Mouse (Mus musculus) spleen, adult 12 weeks (tissue): Measurements from ENCODE around the gene Tppp3.
A peak's percentile ranks its signal among the peaks of the same experiment; 100 is the strongest.

Experiments
- DNase-seq: peaks from one replicate; pipeline ENCODE4 v3.0.0; 2022; ENCODE audit warnings: low spot score

The Tppp3 gene

DNA sequence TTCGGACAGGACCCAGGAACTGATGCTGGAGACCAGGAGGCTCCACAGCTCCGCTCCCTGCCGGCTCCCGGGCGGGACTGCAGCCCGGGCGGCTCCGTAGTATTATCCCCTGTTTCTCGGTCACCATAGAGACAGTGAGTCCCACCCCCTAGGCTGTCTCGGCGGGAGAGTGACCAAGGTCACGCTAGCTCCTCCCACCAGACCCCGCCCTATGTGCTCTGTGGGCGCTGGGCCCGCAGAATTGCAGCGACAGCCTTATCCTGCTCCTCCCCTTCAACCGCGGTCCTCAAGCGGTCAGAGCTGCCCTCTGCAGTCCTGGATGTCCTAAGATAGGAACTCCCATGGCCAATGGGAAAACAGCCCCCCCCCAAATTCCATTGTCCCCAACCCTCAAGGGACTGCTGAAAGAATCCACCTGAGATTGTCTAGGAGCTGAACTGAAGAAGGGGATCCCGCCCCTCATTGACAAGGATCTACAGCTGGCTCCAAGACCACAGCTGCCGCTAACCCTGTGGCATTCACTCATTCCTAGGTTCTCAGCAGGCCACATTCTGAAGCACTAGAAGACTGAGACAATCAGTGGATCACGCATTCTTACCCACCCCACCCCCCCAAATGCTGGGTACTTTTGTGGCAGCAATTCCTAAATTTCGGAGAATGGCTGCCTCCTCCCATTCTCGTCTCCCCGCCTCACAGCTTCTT, at the start of gene Tppp3:
Gene Tppp3, minus strand, starts transcription at position 213 of the 702 bp plus-strand sequence.
- peak; percentile 72 for DNase-seq

DNA sequence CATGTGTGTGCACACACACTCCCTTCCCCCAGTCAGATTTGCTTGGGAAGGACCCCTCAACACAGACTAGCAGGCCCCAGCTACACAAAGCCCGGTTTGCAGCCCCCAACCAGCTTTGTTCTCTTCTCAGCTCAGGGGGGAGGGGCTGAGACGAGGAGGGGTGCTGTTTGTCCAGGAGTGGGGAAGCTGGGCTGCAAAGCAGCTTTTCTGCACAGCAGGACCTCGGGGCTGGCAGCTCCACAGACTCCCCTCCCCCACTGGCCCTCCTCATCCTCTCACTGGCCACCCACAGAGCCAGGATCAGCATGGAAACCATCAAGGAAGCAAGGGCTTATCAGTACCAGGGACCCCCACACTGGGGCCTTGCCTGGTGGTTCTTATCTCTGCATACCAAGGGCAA, 49.7 kb upstream of the Tppp3 start:
- no peak for DNase-seq

DNA sequence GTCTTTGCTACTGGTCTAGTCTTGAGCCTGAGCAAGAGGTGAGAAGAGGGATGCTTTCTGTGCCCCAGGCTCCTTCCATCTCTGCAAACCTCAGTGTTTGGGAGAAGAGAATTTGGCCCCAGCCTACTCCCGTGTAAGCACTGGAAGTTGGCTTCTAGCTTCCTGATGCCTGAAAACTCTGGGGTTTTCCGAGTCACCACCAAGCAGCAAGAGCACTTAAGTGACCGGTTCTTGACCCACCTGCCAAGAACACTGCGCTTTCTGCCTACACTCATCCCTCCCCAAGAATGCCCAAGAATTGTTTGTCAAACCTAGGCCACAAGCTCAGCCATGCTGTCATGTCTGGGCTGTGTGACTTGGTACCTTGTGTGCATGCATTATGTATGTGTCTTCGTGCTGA, 49.2 kb upstream of the Tppp3 start:
- DNase-seq, result no peak

DNA sequence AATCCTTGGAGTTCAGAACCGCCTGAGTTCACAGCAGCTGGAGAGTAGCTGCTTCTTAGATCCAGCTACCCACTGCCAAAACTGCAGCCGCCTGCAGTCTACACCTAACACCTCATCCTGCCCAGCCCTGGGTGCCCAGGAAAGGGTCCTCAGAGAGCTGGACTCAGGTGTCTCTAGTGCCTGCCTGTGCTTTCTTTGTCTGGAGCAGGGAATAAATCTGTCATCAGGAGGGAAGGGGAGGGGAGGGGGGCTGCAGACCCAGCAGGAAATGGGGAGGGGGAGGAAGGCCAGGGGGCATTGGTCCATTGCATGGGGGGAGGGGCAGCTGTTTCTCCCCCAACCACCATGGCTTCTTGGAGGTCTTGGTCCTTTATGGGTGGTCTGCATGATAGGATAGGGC, 48.3 kb upstream of the Tppp3 start:
- DNase-seq, result no peak

DNA sequence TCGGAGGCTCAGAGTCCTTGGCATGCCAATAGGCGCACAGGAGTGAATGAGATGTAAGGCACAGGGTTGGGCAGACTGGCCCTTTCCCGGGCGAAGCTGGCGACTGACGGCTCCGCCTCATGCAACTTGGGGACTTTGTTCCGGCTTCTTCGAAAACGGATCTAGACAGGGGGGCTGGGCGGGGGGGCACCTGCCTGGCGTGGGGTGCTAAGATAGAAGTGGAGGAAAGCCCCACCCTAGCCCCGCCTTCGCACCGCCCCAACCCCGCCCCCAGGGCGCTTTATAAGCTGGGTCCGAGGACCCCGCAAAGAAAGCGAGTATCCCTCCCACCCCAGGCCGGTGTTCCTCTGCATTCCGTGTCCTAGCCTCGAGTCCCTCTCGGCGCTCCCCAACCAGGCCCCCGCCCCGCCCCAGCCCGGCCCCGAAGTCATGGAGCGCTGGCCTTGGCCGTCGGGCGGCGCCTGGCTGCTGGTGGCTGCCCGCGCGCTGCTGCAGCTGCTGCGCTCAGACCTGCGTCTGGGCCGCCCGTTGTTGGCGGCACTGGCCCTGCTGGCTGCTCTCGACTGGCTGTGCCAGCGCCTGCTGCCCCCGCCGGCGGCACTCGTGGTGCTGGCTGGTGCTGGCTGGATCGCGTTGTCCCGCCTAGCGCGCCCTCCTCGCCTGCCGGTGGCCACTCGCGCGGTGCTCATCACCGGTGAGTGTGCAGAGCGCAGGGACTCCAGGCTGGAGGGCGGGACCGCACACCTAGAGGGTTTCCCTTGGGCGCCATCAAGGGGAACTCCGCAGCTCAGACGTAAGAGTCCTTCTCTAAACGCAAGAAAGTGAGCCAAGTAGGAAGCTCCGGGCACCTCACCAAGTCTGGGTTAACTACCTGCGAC, 47.3 kb upstream of the Tppp3 start, which contains the start of gene Hsd11b2:
Gene Hsd11b2, plus strand, starts transcription at position 320 of the 878 bp plus-strand sequence.
- DNase-seq, result peak; percentile 40

DNA sequence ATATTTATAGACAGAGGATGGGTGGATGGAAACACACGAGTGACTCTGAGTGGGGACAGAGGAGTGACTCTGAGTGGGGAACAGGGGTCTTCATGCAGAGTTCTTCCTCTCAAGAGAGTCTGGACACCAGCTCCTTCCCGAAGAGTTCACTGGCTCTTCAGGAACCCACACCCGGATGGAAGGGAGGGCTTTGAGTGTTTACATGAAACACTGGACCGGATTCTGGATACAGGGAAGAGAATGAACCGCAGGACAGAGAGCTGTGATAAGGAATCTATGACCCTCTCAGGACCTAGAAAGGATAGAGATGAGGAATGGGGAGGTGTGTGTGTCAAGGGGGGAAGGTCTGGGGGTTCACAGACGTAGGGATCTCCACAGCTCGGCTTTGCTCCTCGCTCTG, 46.0 kb upstream of the Tppp3 start:
- DNase-seq, result no peak

DNA sequence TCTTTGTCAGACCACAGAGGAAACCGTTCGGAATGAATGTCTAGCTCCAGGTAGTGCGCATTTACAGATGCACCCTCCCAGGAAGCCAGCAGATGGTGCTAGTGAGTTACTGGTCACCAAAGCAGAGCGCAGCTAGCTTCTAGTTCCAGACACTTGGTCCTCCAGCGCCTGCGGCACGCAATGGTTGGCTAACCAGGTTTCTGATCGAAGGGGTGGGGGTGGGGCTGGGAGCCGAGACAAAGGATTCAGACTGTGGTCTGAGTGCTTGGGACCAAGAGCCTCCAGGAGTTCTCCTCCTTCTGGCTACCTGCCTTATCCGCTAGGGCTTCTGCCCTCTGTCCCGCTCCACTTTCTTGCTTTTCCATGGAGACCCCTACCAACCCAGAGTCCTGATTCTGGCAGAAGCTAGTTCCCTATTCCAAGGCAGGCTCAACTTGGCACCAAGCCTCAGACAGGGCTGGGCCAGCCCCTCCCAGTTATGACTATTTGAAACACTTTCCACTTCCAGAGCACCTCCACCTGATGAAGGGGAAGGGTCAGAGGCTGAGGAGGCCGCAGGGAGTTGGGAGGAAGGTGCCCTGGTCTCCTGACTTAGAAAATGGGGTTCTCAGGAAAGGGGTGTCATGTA, 44.8 kb upstream of the Tppp3 start:
- DNase-seq, result peak; percentile 55

DNA sequence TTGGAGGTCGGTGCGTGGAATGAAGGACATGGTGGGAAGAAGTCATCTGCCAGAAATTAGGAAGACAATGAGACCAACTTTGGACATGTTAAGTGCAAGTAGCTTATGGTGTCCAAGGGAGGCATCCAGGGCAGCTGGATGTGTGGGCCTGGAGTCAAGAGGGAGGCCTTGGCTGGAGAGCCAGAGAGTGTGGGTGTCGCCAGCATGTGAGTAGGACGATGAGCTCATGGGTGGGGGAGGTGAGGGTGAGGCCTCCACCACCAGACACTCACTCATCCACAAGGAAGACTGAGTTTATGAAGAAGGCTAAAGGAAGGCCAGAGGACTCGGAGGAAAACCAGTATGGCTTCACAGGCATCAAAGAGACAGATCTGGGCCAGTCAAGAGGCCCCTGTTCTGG, 43.3 kb upstream of the Tppp3 start:
- no peak for DNase-seq

DNA sequence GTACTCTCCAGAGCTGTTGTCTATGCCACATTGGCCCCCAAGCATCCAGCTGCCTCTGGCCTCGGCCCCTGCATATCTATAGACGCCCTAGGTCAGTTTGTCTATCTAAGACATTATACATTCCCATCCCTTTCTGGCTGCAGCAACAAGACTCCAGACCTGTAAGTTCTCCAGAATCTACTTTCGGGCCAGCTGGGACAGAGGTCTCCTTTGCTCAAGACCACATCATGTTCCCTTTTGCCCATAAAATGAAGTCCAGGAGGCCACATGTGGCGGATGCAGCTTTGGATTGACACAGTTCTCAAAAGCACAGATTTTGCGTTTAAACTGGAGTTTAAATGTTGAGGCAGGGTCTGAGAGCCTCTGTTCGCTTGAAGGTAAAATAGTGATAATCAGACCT, 42.9 kb upstream of the Tppp3 start:
- no peak for DNase-seq

DNA sequence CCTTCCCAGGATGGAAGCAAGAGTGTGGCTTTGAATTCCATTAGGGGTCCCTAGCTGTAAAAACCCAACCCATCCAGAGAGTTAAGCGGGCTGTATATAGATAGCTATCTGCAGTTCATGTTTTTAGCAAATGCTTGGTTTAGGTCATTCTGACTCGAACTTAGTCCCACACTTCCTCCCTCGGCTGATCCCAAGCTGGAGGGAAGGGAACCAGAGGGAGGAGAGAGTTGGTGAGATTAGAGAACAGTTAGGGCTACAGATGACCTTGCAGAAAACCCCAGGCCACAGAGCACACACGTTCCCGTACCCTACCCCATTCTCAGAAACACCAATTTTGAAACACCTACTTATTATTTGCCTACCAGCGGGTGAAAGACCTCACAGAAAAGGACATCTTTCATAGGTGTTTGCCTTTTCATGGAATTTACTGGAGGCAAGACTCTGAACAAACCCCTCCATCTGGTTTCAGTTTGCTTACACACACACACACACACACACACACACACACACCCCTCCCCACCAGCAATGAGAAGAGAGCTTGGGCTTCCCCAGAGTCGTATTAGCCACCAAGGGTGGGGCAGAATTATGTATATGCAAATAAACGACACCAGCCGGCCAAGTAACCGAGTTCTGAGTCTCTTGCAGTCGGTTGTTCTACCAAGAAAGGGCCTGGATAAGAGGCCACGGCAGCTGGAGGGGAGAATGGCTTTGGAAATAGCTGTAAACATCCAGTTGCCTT, 38.8 kb upstream of the Tppp3 start:
- DNase-seq, result no peak

DNA sequence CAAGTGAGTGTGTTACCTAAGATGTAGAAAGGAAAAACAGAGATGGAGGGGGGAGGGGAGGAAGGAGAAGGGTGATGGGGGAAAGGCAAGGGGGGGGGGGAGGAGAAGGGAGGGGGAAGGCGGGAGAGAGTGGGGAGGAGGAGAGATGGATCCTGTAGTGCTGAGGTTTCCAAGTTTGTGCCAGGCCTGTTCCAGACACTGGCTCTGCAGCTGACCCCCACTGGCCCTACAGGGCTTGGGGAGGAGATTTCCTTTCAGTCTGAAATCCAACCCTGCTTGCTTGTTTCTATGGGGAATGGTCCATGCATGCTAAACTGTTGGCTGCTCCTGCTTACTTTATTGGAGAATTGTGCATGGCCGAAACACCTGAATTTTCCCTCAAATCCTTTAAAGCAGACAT, 37.4 kb upstream of the Tppp3 start:
- no peak for DNase-seq

DNA sequence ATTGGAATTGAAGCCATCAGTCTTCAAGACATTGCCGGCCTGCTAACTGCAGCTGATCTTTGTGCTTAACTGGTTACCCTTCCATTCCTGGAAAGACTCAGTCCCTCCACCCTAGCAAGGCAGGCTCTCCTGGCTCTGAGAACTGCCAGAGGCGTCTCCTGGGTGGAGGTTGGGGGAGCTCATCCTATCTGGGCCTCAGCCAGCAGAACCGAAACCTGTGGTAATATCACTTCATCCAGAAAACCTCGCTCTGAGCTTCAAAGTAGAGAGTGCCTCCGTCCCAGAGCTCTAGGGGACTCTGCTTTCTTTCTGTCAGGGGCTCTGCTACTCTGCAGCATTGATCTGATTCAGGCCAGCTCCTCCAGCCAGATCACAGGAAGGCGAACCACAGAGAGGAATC, 35.7 kb upstream of the Tppp3 start:
- no peak for DNase-seq

DNA sequence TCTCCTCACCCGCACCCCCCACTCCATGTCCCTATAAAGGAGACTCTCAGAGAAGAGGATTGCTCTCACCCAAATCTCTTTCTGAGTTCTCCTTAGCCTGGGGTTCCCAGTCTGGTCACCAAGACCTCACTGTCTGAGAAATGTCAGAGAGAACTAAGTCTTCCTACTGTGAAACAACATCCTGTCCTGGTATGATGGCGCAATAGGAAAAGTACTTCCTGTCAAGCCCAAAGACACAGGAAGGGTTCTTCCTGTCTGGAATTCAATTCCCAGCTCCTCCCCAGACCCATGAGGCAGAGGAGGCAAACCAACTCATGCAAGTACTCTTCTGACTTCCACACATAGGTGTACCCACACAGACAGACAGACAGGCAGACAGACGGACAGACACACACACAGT, 33.3 kb upstream of the Tppp3 start:
- no peak for DNase-seq

DNA sequence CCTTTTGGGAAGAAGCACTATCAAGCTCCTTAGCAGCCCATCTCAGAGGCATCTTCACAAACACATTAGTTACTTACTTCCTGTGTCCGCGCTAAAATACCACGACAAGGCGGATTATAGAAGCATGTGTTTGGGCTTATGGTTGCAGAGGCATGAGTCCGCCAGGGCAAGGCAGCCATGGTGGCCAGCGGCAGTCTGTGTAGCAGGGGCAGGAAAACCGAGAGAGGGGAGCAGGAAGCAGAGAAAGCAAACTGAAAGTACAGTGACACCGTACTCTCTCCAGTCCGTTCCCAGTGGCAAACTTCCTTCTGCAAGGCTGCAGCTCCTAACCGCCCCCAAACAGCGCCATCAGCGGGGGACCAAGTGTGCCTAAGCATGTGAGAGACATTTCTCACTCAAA, 28.5 kb upstream of the Tppp3 start:
- no peak for DNase-seq

DNA sequence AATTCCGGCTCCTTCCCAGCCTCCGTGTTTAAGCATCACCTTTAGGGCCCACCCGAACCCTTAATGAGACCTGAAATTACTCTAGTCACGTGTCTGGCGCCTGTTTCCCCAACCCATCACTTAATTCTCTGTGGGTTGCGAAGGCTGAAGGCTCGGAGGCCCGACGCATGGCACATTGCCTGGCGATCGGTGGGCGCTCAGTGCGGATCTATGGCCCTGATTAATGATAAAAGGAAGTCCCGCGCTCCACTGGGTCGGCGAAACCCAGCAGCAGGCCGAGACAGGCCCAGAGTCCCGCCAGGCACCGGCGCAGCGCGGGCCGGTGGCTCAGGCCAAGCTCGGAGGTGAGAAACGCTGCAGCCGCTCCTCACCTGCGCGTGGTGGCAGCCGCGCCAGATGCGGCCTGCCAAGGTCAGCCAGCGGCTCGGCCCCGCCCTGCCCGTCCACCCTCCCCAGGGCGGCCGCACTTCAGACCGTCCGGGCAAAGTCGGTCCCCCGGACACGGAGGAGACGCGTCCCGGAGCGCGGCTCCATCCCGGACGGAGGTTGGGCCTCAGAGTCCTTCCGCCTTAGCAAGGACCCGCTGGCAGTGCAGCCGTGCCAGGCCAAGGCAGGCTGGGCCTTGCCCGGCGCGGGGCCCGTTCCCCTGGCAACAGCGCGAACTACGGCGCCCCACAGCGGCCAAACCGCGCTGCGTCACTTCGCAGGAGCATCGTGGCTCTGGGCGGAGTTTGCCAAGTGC, 25.3 kb upstream of the Tppp3 start, which contains the start of gene Zdhhc1:
Gene Zdhhc1, minus strand, starts transcription at position 464 of the 742 bp plus-strand sequence.
- DNase-seq, result peak; percentile 77

DNA sequence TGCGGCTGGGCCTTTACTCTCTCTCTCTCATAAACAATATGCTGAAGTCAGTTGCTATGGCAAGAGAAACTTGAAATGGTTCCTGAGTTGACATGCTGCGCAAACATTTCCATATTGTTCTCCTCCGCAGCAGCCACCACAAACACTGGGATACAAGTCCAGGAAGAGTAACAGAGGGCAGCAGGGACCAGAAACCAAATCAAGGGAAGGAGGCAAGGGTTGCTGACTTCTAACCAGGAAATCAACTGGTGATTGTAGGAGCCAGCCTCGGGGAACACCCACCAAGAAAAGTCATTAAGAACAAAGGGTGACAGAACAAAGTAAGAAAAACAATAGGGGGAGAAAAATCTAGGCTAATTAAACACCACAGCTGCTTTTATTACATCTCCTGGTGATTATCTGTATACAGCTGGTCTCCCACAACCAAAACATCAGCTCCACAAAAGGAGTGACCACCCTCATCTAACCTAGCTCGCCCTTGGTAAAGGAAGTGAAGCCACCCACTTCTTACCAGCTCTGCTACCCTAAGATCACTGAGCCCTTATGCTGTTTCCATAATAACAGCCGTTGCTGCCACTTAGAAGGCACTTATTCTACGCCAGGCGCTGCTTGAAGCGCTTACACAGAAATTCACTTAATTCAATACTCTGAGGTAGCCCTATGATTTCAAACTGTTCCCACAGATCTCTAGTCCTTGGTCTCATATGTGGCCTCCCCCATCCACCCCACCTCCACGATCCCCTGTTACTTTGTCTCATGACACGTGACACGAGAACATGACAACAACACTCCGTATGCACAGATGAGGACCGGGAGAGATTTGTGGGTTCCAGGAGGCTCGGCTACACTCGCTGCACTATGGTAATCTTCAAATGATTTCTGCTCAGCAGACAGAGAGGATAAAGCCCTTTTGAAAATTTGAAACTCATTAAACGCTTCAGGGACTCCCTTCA, 24.3 kb upstream of the Tppp3 start:
- no peak for DNase-seq

DNA sequence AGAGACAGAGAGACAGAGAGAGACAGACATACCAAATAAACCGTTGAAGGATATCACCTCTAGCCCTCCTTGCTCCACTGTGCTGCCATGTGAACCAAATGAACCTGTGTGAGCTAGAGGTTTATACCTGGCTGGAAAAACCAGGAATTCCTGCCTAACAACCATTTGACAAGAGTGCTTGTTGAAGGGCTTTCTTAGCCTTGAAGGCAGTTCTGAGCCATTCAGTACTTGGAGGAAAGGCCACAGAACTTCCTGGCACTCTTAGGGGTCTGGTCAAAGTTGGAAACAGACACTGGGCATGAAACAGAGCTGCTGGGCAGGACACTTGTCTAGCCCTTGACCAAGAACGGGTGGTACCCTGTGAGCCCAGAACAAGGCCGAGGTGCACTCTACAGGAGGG, 23.2 kb upstream of the Tppp3 start:
- no peak for DNase-seq

DNA sequence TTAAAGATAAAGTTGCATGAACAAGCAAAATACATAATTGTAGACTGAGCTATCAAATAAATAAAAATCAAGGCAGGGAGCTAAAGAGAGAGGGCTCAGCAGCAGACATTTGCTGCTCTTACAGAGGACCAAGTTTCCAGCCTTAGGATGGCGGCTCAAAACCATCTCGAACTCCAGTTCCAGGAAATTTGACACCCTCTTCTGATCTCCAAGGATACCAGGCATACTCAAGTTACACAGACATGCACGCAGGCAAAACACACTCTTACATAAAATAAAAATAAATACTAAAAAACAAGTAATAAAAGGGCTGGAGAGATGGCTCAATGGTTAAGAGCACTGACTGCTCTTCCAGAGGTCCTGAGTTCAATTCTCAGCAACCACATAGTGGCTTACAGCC, 22.2 kb upstream of the Tppp3 start:
- no peak for DNase-seq

DNA sequence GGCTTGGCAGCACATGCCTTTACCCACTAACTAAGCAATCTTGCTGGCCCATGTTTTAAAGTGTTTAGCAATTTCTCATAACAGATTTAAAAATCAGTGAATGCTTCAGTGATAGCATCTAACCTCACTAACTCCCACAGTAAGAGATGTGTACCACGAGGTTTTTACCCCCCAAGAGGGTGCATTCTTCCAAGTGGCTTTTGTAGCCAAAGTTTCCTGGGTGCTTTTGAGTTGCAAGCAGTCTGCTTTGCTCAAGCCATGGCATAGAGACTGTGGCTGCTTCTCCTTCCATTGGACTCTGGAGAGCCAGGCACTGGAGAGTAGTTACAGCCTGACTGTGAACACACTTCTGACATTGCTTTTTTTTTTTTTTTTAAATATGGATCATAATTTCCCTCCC, 18.0 kb upstream of the Tppp3 start:
- no peak for DNase-seq

DNA sequence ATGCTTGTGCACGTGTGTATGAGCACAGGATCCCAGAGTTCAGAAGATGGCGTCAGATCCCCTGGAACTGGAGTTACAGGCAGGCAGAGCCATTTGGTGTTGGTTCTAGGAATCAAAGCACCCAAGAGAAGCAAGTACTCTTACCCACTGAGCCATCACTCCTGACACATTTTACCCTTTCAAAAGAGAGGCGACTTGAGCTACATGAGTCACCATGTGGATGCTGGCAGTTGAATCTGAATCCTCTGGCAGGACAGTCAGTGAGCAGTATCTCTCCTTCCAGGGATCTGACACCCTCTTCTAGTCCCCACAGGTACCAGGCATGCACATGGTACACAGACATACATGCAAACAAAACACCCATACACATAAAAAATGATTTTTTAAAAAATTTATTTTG, 16.8 kb upstream of the Tppp3 start:
- DNase-seq, result no peak
